Mouse (Mus musculus) erythroblast, embryonic 14.5 days (primary cell): ENCODE data around the gene Ak4.

Experiments
- GATA1 ChIP-seq: IDR thresholded peaks from 2 replicates; pipeline ENCODE4 v1.6.1; 2012; ENCODE audit warnings: low read length, inconsistent platforms, mixed read lengths
- TAL1 ChIP-seq: IDR thresholded peaks from 3 replicates; pipeline ENCODE4 v1.6.1; 2012; ENCODE audit warnings: low read length, inconsistent platforms, mixed read lengths

- no peak for TF ChIP-seq TAL1
- no peak for TF ChIP-seq GATA1
Measured at GRCm38 (mm10) chr4:101388246-101388645, 30.8 kb upstream of the Ak4 start.
